Mouse (Mus musculus): Measurements from ENCODE around the gene Aldh1l1. TPM values are rescaled to one million over a fixed set of nuclear protein-coding genes. Genes with fewer than 3 reads are reported as not detected.
A peak's percentile ranks its signal among the peaks of the same experiment; 100 is the strongest.

The Aldh1l1 gene
- total RNA-seq, 2 experiments from 2014 or later = 62.6 to 66.0 TPM

DNA sequence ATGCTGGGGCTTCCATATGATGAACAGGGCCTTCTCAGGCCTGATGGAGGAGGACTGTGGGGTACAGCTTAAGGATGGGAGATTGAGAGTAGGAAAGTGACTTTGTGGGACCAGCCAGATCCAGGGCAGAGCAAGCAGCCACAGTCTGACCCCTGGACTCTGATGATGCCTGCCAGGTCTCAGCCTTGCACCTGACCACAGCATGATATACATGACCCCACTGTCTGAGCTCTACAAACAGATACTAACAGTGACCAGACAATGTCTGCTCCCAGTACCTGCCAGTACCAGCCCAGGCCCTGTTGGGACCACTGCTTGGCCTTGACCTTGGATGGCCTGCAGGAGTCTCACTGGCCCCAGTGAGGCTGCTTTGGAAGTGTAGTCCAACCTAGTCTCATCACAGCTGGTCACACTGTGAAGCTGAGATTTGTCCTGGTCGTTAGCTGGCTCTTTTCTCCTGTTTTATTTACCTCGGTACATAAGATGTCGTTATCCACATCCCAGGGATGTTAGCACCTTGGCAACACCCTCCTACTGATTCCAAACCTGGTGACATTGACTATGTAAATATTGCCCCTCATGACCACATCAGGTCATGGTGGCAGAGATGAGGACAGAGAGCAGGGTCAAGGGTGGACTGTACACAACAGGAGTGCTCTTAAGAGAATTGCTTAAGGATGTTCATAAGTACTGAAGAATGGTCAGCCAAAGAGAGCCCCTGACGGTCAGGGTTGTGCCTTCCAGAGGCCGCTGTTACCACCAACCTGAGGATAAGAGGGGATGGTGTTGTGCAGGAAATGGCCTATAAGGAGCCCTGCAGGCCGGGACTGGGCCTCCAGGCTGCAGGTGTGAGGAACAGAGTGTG, 71.8 kb downstream of the Aldh1l1 start:
- H3K4me3 ChIP-seq = no peak overlapping the region
- TF ChIP-seq CTCF (IDR thresholded peaks at IDR 0.05) = no peak
- no peak for DNase-seq (ENCODE audit: extremely low spot score in 1 of 2, low spot score in 2 of 2)
- intact Hi-C loops (cut with DNase I) = no loop called here
- no peak overlapping the region for H3K27ac ChIP-seq

DNA sequence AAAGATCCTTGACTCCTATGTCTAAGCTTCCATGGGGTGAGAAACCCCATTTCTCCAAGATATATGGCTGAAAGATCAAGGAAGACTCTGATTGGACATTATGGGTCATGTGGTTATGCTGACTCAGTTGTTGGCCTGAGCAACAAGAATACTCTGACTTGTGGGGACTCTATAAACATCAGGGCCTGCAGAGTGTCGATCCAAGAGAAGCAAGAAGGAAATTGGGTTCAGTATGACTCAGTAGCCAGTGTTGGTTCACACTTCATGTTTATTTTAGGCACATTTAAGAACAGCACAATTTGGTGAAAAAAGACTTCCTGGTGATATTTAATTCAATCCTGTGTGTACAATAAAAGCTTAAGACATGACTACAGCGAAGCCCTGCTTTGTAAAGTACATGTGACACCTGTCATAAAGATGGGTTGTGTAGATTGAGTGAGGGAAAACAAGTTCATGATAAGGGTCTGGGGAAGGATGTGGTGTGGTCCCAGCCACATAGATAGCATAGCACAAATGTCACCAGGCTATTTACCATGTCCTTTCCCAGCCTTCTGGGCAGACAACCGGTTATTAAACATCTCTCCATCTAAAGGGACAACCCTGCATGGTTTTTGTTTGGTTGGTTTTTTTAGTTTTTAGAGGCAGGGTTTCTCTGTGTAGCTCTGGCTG, 74.3 kb downstream of the Aldh1l1 start:
- peak overlapping the region; percentile 50; the same call in 1 of the 2 replicates for H3K27ac ChIP-seq
- intact Hi-C loops (cut with DNase I) = no loop called here
- H3K4me3 ChIP-seq = no peak overlapping the region
- no peak for TF ChIP-seq CTCF (IDR thresholded peaks at IDR 0.05)
- no peak for DNase-seq (ENCODE audit: extremely low spot score in 1 of 2, low spot score in 2 of 2)

DNA sequence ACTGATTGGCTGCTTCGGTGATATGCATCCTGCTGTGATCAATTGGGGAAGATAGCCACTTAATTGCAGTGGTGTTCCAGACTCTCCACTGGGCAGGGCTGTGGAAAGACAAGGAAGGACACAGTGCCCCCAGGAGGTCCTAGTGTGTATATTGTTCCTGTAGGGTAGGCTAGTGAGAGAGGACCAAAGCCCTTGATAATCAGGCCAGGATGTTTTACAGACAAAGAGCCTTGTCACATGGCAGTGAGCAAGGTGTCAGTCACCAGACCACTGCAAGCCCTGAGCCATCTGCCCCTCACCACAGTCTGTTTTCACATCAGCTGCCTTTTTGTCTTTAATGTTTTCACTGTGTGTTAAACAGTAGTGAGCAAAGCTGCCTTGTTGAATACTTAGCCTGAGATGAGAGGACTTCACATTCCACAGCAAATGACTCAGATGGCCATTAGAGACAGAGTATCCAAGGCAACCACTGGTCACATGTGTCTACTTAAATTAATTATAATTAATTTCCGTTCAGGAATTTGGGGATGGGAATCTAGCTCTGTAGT, 75.1 kb downstream of the Aldh1l1 start:
- no peak for DNase-seq (ENCODE audit: extremely low spot score in 1 of 2, low spot score in 2 of 2)
- intact Hi-C loops (cut with DNase I) = no loop called here
- H3K4me3 ChIP-seq = no peak overlapping the region
- no peak overlapping the region for H3K27ac ChIP-seq
- peak; percentile 24 for TF ChIP-seq CTCF (IDR thresholded peaks at IDR 0.05)

DNA sequence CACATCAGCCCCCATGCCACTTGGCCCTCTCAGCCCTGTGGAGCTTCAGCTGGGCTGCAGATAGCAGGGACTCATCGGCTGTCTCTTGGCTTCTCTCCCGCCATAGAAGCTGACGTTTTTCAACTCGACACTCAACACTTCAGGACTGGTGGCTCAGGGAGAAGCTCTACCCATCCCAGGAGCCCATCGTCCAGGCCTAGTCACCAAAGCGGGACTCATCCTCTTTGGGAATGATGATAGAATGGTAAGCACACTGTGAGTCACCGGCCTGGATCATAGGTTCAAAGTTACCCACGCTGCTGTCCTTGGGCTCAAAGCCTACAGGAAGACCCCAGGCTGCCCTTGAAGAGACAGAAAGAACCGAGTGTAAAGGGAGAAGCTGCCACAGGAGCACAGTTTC, 78.0 kb downstream of the Aldh1l1 start:
- H3K27ac ChIP-seq = no peak overlapping the region
- TF ChIP-seq CTCF (IDR thresholded peaks at IDR 0.05) = no peak
- no peak for DNase-seq (ENCODE audit: extremely low spot score in 1 of 2, low spot score in 2 of 2)
- intact Hi-C loops (cut with DNase I) = no loop called here
- no peak overlapping the region for H3K4me3 ChIP-seq

DNA sequence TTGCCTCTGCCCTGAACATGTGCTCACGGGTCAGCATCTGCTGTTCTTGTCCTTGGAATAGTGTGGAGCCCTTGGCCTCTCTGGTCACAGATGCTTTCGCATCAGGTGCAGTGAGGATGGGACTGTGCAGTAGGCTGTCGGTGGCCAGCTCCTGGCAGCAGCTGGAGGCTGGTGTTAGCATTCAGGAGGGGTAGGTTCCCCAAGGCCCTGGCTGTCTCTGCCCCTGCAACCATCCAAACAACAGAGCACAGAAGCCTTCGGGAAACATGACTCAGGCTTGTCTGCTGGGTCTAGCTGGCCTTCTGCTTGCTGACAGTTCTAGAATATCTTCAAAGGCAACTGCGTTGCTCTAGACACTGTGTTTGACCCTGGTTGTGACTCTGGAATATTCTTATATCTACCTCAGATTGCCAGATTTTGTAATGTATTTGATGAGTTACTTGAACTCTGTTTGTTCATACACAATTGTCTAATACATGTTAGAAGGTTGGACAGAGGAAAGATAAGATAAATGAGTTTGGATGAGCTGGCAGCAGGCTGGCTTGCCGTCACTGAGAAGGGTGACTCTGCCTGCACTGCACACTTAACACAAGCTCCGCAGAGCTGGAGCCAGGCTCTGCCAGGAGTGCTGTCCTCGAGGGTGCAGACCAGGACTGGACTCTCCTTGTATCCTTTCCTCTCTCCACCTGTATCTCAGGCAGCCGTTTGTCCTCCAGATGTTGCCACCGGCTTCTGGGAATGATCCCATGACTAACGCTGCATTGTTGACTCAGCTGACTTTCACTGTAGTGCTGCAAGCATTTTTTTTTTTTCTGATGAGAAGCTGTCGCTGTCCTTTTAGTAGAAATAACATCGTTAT, 79.4 kb downstream of the Aldh1l1 start:
- DNase-seq (ENCODE audit: extremely low spot score in 1 of 2, low spot score in 2 of 2) = no peak
- H3K27ac ChIP-seq = no peak overlapping the region; the same call in 1 of the 2 replicates
- TF ChIP-seq CTCF (IDR thresholded peaks at IDR 0.05) = no peak
- intact Hi-C loops (cut with DNase I) = no loop called here
- no peak overlapping the region for H3K4me3 ChIP-seq

DNA sequence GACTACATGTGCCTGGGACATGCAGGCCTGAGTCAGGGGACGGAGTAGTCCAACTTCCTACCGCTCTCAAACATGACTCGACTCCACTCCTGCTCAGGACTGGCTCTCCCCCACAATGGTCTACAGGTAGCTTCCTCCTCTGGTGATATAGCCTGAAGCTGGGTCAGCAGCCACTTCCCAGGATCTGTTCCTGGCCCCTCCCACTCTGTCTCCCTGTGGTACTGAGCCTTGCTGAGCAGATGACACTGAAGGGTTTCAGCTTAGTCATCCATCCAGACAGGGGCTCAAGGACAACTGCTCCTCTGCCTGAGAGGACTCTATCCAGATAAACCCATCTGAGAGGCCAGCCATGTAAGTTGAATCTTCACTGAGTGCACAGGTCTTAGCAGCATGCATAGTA, 81.3 kb downstream of the Aldh1l1 start:
- H3K4me3 ChIP-seq = no peak overlapping the region
- no peak for TF ChIP-seq CTCF (IDR thresholded peaks at IDR 0.05)
- no peak for DNase-seq (ENCODE audit: extremely low spot score in 1 of 2, low spot score in 2 of 2)
- H3K27ac ChIP-seq = no peak overlapping the region; the same call in 1 of the 2 replicates
- intact Hi-C loops (cut with DNase I) = no loop called here

DNA sequence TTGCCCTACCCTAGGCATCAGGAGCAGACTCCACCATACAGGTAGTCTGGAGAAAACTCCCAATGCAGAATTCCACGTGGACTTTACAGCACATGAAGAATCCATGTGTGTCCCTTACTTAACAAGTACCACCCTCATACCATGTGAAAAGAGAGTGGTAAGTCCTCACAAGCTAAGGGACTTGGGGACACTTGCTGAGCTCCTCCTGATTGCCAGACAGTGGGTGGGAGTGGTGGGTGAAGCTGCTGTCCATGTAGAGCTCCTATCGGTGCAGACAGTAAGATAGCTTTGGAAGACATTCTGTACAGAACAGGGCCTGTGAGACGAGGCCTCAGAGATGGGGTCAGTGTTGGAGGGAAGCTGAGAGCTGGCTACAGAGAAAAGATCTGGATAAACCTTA, 81.7 kb downstream of the Aldh1l1 start:
- no peak overlapping the region; the same call in 1 of the 2 replicates for H3K27ac ChIP-seq
- no peak for DNase-seq (ENCODE audit: extremely low spot score in 1 of 2, low spot score in 2 of 2)
- TF ChIP-seq CTCF (IDR thresholded peaks at IDR 0.05) = no peak
- intact Hi-C loops (cut with DNase I) = no loop called here
- H3K4me3 ChIP-seq = no peak overlapping the region

DNA sequence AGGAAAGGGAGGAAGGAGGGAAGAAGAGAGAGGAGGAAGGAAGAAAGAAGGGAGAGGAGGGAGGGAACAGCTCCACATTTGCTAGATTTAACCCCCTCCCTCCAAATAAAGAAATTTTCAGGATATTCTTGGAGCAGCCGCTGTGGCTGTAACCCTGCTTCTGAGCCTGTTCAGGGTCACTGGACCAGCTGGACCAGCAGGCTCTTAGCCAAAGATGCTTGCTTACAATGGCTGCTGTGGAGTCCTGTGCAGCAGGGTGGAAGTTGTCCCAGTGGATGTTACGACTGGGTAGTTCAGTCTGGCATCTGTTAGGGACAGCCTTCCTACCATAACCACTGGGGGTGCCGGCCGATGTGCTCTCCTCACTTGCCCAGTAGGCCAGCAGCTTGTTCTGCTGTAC, 82.5 kb downstream of the Aldh1l1 start:
- intact Hi-C loops (cut with DNase I) = no loop called here
- Histone ChIP-seq H3K4me3 (no peak overlapping the region), H3K27ac (no peak overlapping the region)
- no peak for DNase-seq (ENCODE audit: extremely low spot score in 1 of 2, low spot score in 2 of 2)
- TF ChIP-seq CTCF (IDR thresholded peaks at IDR 0.05) = no peak

DNA sequence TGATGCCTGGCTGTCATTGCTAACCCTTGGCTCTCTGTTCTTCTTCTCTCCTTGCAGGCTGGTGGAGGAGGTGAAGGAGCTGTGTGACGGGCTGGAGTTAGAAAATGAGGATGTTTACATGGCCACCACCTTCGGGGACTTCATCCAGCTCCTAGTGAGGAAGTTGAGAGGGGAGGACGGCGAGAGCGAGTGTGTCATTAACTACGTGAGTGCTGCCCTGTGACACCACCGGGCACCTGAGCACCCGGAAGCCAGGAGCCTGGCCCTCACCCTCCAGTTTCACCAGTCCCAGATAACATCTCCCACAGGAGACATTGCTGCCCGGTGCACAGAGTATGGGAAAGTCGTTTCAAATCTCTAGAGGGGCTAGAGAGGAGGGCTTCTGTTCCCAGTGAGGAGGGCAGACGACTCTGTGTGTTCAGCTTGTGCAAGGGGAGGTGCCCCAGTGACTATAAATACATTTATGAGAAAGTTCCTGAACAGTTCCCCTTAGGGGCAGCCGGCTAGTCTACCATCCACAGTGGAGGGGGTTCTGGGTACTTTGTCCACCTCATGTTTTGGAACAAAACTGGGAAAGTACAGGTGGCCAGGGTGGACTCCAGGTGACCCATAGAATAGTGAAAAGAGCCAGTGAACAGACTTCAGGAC, 83.6 kb downstream of the Aldh1l1 start:
- DNase-seq (ENCODE audit: extremely low spot score in 1 of 2, low spot score in 2 of 2) = no peak
- no peak overlapping the region for H3K4me3 ChIP-seq
- intact Hi-C loops (cut with DNase I) = no loop called here
- TF ChIP-seq CTCF (IDR thresholded peaks at IDR 0.05) = no peak
- H3K27ac ChIP-seq = no peak overlapping the region

DNA sequence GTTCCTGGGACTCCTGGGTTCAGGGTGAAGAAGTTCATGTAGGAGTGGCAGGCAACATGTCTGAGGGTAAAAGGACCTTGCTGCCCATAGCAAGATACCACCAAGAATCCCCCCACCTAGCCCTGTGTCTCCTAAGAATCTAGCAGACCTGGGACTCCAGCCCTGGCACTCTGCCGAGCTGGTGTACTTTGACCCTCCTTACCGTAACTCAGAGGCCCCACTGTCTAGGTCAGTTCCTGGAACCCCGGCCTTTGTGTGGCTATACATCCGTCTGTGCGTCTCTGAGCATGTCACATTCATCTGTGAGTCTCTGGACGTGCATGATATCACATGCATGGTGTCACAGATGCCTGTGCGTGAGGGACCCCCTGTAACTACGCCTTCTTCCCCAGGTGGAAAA, 84.2 kb downstream of the Aldh1l1 start:
- Histone ChIP-seq H3K27ac (no peak overlapping the region), H3K4me3 (no peak overlapping the region)
- intact Hi-C loops (cut with DNase I) = no loop called here
- TF ChIP-seq CTCF (IDR thresholded peaks at IDR 0.05) = no peak
- no peak for DNase-seq (ENCODE audit: extremely low spot score in 1 of 2, low spot score in 2 of 2)

DNA sequence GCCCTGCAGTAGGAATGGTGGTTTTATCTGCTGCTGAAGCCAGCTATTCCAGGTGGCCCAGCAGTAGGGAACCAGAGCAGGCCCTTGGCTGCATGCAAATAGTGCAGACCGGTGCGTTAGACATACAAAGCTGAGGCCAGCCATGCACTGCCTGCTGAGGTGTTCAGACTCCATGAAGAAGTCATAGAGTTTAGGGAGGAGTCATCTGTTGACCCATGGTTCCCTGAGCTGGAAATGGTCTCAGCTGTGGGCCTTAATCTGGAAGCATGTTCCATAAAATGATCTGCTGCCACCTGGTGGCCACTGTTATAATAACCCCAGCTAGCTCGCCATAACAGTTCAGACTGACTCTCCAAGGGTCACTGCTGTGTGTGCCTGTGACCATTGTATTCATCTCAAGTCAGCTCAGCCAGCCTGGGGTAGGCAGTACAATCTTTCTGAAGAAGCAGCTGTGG, 89.1 kb downstream of the Aldh1l1 start:
- Histone ChIP-seq H3K4me3 (no peak overlapping the region), H3K27ac (no peak overlapping the region)
- intact Hi-C loops (cut with DNase I) = loop anchor here (1.0 to 5.0 kb wide), 3 partner anchors 38 to 896 kb away; no protein-coding TSS in a partner anchor
- TF ChIP-seq CTCF (IDR thresholded peaks at IDR 0.05) = peak; percentile 86
- peak; percentile 65 to 76 for DNase-seq (ENCODE audit: extremely low spot score in 1 of 2, low spot score in 2 of 2)

Data from left cerebral cortex, adult 2 months (tissue).